In genomic region chr2:154991411-154991810, GRCm38 (mm10) we compare ENCODE assay signal across 35 mouse cellular contexts. TPM values are rescaled to one million over a fixed set of nuclear protein-coding genes. Genes with fewer than 3 reads are reported as not detected.
DNase-seq lines count a peak whose midpoint lies in the region; ATAC-seq lines count a peak whose summit lies in the region.
"Had no signal": no experiment of that assay in that cellular context is flagged by ENCODE, and none has a peak within 500 bp of the region (broad histone marks: within the 10 kb centered on the region; RNA-seq: fewer than 3 reads in every experiment).

No protein-coding gene starts in this region.

- DNase-seq in CD4-positive, CD25-positive, alpha-beta regulatory T cell, adult 2 months (ENCODE audit: low read depth, low spot score), result peak; percentile 58
- peak; percentile 48 to 61 for DNase-seq in CD8-positive naive resting alpha-beta T cell, adult 2 months (ENCODE audit: low read depth in 2 of 2, low spot score in 2 of 2)
- DNase-seq in thymus, postnatal 36 days, result peak; percentile 18 to 38
- DNase-seq in kidney, postnatal 36 days, result no peak
- no peak for DNase-seq in left cerebral cortex, postnatal 36 days (ENCODE audit: low spot score in 2 of 2)
- DNase-seq: adrenal gland, postnatal 14 days; B cell, adult 2 months; cerebellum, adult 11 months; cerebellum, adult 9-11 months; gastrocnemius, adult 2 months; gastrocnemius, postnatal 36 days; heart, adult 2 months; heart, postnatal 10 days; kidney, adult 18-20 months; kidney, postnatal 25 days; layer of hippocampus, adult 9-11 months; right cerebral cortex, postnatal 4 days had no signal

- H3K27ac ChIP-seq in macrophage, result peak overlapping the region; percentile 68; the same call in 1 of the 2 replicates
- H3K27ac ChIP-seq in midbrain, embryonic 13.5 days, result no peak overlapping the region
- H3K27ac ChIP-seq: embryonic facial prominence, embryonic 13.5 days; forebrain, embryonic 10.5 days; gastrocnemius, adult 2 months; heart, adult 2 months; heart, embryonic 13.5 days; hindbrain, embryonic 14.5 days; kidney, embryonic 15.5 days; limb, embryonic 12.5 days; lung, embryonic 15.5 days; neural tube, embryonic 13.5 days had no signal

- H3K9ac ChIP-seq in midbrain, embryonic 13.5 days (replicated peaks), result no peak overlapping the region
- H3K9ac ChIP-seq: embryonic facial prominence, embryonic 13.5 days; heart, embryonic 13.5 days; hindbrain, embryonic 14.5 days; kidney, embryonic 15.5 days; limb, embryonic 12.5 days; lung, embryonic 15.5 days; neural tube, embryonic 13.5 days had no signal

- H3K36me3 ChIP-seq in macrophage (ENCODE audit: inconsistent target), result no peaks in the 10 kb centered on the region
- H3K36me3 ChIP-seq in midbrain, embryonic 13.5 days, result no peaks in the 10 kb centered on the region
- H3K36me3 ChIP-seq: embryonic facial prominence, embryonic 13.5 days; forebrain, embryonic 10.5 days; heart, embryonic 13.5 days; kidney, embryonic 15.5 days; limb, embryonic 12.5 days; lung, embryonic 15.5 days; neural tube, embryonic 13.5 days had no signal

- intact Hi-C loops in left cerebral cortex, postnatal 36 days (cut with DNase I), result no loop called here

- no peak for ATAC-seq in midbrain, embryonic 13.5 days
- ATAC-seq: forebrain, embryonic 16.5 days had no signal

- H3K4me2 ChIP-seq in midbrain, embryonic 13.5 days (replicated peaks), result no peak overlapping the region
- H3K4me2 ChIP-seq: embryonic facial prominence, embryonic 13.5 days; heart, embryonic 13.5 days; hindbrain, embryonic 14.5 days; kidney, embryonic 15.5 days; limb, embryonic 12.5 days; lung, embryonic 15.5 days; midbrain, embryonic 11.5 days; neural tube, embryonic 13.5 days had no signal

- H3K27me3 ChIP-seq in midbrain, embryonic 13.5 days, result no peaks in the 10 kb centered on the region
- H3K27me3 ChIP-seq: embryonic facial prominence, embryonic 13.5 days; heart, embryonic 13.5 days; kidney, embryonic 15.5 days; limb, embryonic 12.5 days; lung, embryonic 15.5 days; neural tube, embryonic 13.5 days had no signal

- no peak overlapping the region for H3K4me3 ChIP-seq in macrophage (ENCODE audit: inconsistent target)
- H3K4me3 ChIP-seq in midbrain, embryonic 13.5 days (replicated peaks), result no peak overlapping the region
- H3K4me3 ChIP-seq: embryonic facial prominence, embryonic 13.5 days; forebrain, embryonic 10.5 days; gastrocnemius, adult 2 months; heart, adult 2 months; heart, embryonic 13.5 days; kidney, embryonic 15.5 days; limb, embryonic 12.5 days; lung, embryonic 15.5 days; myocyte; neural tube, embryonic 13.5 days had no signal

- WGBS in macrophage (ENCODE audit: missing documents), result 62% methylated on average over 8 of the region's 8 CpGs
- 84% methylated on average over 8 of the region's 8 CpGs for WGBS in midbrain, embryonic 13.5 days

- no peaks in the 10 kb centered on the region for H3K79me2 ChIP-seq in macrophage (ENCODE audit: inconsistent target)

- H3K4me1 ChIP-seq in midbrain, embryonic 13.5 days (replicated peaks), result no peaks in the 10 kb centered on the region
- H3K4me1 ChIP-seq: embryonic facial prominence, embryonic 13.5 days; forebrain, embryonic 10.5 days; heart, embryonic 13.5 days; kidney, embryonic 15.5 days; limb, embryonic 12.5 days; lung, embryonic 15.5 days; neural tube, embryonic 13.5 days had no signal

- H3K9me3 ChIP-seq in midbrain, embryonic 13.5 days, result no peaks in the 10 kb centered on the region
- H3K9me3 ChIP-seq: embryonic facial prominence, embryonic 13.5 days; forebrain, embryonic 10.5 days; heart, embryonic 13.5 days; kidney, embryonic 15.5 days; limb, embryonic 12.5 days; lung, embryonic 15.5 days; neural tube, embryonic 13.5 days had no signal

RNA-seq across cellular contexts. Expression of gene Gm14226, which starts 26.7 kb away (rescaled TPM):
- not detected for total RNA-seq in macrophage (2018; cell fraction: chromatin; rRNA removed)
- total RNA-seq in macrophage (2018; cell fraction: cytosol; rRNA removed), result not detected
- not detected for total RNA-seq in macrophage (2018; cell fraction: nucleus; rRNA removed)
- not detected in 3 replicates for polyA plus RNA-seq in macrophage (2018)
- total RNA-seq in left cerebral cortex, postnatal 36 days (2021), result under 1 TPM; 0.10 to 0.11 TPM
- 0.12 and 0.18 TPM in 2 replicates for polyA plus RNA-seq in midbrain, embryonic 13.5 days (2015; fragmentation: Nextera tagmentation; extraction: Ambion mirVana)
- total RNA-seq: common myeloid progenitor, adult 5-6 weeks; gastrocnemius, adult 2 months; gastrocnemius, postnatal 36 days; hematopoietic stem cell, adult 5-6 weeks; liver, adult 2 months; megakaryocyte, adult 5-6 weeks; midbrain, postnatal 0 days had no signal
- polyA plus RNA-seq: hindbrain, embryonic 14.5 days; liver, adult 2 months; myocyte had no signal

Comparison
In these comparisons a context has a peak if more than half of its experiments do, and no peak if none do; other contexts are left out.
1. DNase-seq: peak in CD4-positive, CD25-positive, alpha-beta regulatory T cell, adult 2 months (single experiment), CD8-positive naive resting alpha-beta T cell, adult 2 months (2 of 2) and thymus, postnatal 36 days (2 of 2); none in kidney, postnatal 36 days (0 of 2) and left cerebral cortex, postnatal 36 days (0 of 2).